Mouse (Mus musculus) hindbrain, embryonic 13.5 days (tissue): ENCODE results near the gene Elf5. TPM values are rescaled to one million over a fixed set of nuclear protein-coding genes. Genes with fewer than 3 reads are reported as not detected.

Source experiments
- ATAC-seq: fragments of 200-750 bp; cut with Nextera tagmentation; 2 replicates; pipeline ENCODE4 v1.8.0; 2017; ENCODE audit warnings: moderate TSS enrichment; ENCODE audit not compliant: low FRiP score
- H3K27ac ChIP-seq: fragments of 300-500 bp; sonication (generic); 2 replicates; pipeline ENCODE4 v1.5.1; 2015; ENCODE audit warnings: inconsistent platforms, mild to moderate bottlenecking, moderate library complexity
- H3K27me3 ChIP-seq: fragments of 300-500 bp; sonication (generic); 2 replicates; pipeline ENCODE4 v1.6.1; 2015; ENCODE audit warnings: mild to moderate bottlenecking, inconsistent platforms
- H3K36me3 ChIP-seq: fragments of 300-500 bp; sonication (generic); 2 replicates; pipeline ENCODE4 v1.6.1; 2015; ENCODE audit warnings: mild to moderate bottlenecking, inconsistent platforms
- H3K4me1 ChIP-seq: fragments of 300-500 bp; sonication (generic); replicated peaks from 2 replicates; pipeline ENCODE4 v1.6.1; 2015; ENCODE audit warnings: inconsistent platforms
- H3K4me2 ChIP-seq: fragments of 300-500 bp; sonication (generic); 2 replicates; pipeline ENCODE4 v1.6.1; 2015; ENCODE audit warnings: inconsistent platforms, mild to moderate bottlenecking, moderate library complexity
- H3K4me3 ChIP-seq: fragments of 300-500 bp; sonication (generic); 2 replicates; pipeline ENCODE4 v1.5.1; 2015; ENCODE audit warnings: mild to moderate bottlenecking, inconsistent platforms
- H3K9ac ChIP-seq: fragments of 300-500 bp; sonication (generic); 2 replicates; pipeline ENCODE4 v1.6.1; 2015; ENCODE audit warnings: mild to moderate bottlenecking, inconsistent platforms
- H3K9me3 ChIP-seq: fragments of 300-500 bp; sonication (generic); 2 replicates; pipeline ENCODE4 v1.6.1; 2016; ENCODE audit warnings: inconsistent platforms
- WGBS: fragments of 180-500 bp; shearing (Covaris S2); methylation state at CpG from one replicate; pipeline ENCODE4 v1.1.7; 2015; 5-methylcytosine and 5-hydroxymethylcytosine counted together
- polyA plus RNA-seq: library from polyadenylated mRNA; unstranded; fragments of >200 nt; fragmentation: Nextera tagmentation; extraction: Ambion mirVana; gene quantifications from 2 replicates; pipeline ENCODE4 v1.2.1, GENCODE M21; 2015

Gene Elf5
- polyA plus RNA-seq, 1 experiment from 2014 or later: not detected

- Histone ChIP-seq H3K9me3 (no peaks in the 10 kb centered on the region), H3K9ac (no peak overlapping the region), H3K36me3 (peaks cover 77% of the 10 kb centered on the region), H3K4me3 (no peak overlapping the region), H3K27me3 (no peaks in the 10 kb centered on the region), H3K27ac (peak overlapping the region; percentile 27; the same call in 1 of the 2 replicates), H3K4me2 (no peak overlapping the region), H3K4me1 (no peaks in the 10 kb centered on the region)
- 59% methylated on average over 9 of the region's 9 CpGs for WGBS
- no peak for ATAC-seq
Observed at GRCm38 (mm10) chr2:103461743-103462142, 50.3 kb downstream of the Elf5 start.

DNA sequence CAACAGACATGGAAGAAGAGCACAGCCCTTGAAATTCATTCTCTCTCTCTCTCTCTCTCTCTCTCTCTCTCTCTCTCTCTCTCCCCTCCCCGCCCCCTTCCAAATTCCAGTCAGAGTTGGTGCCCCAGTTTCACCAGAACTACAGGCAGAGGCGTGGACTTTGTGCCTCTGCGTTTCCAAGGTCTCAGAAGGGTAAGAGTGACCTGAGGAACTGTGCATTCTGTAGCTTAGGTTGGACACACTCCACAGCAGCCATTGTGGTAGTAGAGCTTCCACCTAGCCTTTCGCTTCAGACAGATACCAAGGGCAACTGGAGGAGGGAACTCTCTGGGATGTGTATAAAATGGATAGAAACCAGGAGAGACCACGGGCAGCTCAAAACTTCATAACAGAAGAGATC, 51.3 kb downstream of the Elf5 start:
- H3K27ac ChIP-seq: no peak overlapping the region
- H3K9me3 ChIP-seq: no peaks in the 10 kb centered on the region
- no peak for ATAC-seq
- H3K9ac ChIP-seq: no peak overlapping the region
- H3K4me3 ChIP-seq: no peak overlapping the region
- no peaks in the 10 kb centered on the region for H3K27me3 ChIP-seq
- no peaks in the 10 kb centered on the region for H3K4me1 ChIP-seq
- H3K4me2 ChIP-seq: no peak overlapping the region
- peaks cover 86% of the 10 kb centered on the region for H3K36me3 ChIP-seq
- WGBS: 95% methylated on average over 5 of the region's 5 CpGs

DNA sequence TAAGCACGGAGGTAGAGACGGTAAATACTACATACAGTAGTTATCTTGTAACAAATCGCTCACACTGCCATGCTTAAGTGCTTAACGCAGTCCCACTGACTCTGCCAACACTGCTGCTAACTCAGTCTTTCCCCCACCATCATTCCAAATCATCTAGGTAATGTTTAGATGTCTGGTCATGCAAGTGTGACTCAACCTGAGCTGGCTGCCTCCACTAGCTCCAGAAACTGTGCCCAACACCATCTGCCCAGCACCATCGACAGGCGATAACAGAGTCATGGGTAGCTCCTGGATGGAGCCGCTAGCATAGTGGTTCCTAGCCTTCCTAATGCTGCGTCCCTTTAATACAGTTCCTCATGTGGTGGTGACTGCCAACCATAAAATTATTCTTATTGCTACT, 53.0 kb downstream of the Elf5 start:
- no peak overlapping the region for H3K9ac ChIP-seq
- ATAC-seq: no peak
- H3K36me3 ChIP-seq: peaks cover 77% of the 10 kb centered on the region
- no peak overlapping the region for H3K4me2 ChIP-seq
- no peaks in the 10 kb centered on the region for H3K9me3 ChIP-seq
- H3K4me3 ChIP-seq: no peak overlapping the region
- no peak overlapping the region for H3K27ac ChIP-seq
- WGBS: over 99% methylated on average over 8 of the region's 8 CpGs
- H3K4me1 ChIP-seq: no peaks in the 10 kb centered on the region
- no peaks in the 10 kb centered on the region for H3K27me3 ChIP-seq

DNA sequence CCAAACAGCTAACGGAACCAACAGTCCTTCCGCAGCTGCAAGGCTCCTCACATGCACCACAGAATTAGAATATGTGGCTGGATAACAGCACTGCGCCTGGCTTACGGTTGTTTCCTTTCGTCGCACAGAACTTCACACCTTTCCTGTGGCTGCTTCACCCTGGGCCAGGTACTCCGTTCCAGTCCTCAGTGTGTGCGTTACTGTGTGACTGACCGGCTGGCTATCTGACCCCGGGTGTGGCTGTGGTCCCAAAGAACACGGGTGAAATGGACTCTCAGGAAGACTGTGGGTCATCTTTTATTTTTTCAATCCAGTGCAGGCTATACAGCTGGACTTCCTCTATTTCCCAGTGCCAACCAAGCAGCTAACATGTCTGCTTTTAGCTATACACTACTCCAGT, 53.9 kb downstream of the Elf5 start:
- no peak overlapping the region for H3K27ac ChIP-seq
- no peaks in the 10 kb centered on the region for H3K9me3 ChIP-seq
- no peak for ATAC-seq
- peaks cover 77% of the 10 kb centered on the region for H3K36me3 ChIP-seq
- no peak overlapping the region for H3K4me3 ChIP-seq
- H3K9ac ChIP-seq: no peak overlapping the region
- no peak overlapping the region for H3K4me2 ChIP-seq
- no peaks in the 10 kb centered on the region for H3K27me3 ChIP-seq
- 92% methylated on average over 11 of the region's 11 CpGs for WGBS
- no peaks in the 10 kb centered on the region for H3K4me1 ChIP-seq

DNA sequence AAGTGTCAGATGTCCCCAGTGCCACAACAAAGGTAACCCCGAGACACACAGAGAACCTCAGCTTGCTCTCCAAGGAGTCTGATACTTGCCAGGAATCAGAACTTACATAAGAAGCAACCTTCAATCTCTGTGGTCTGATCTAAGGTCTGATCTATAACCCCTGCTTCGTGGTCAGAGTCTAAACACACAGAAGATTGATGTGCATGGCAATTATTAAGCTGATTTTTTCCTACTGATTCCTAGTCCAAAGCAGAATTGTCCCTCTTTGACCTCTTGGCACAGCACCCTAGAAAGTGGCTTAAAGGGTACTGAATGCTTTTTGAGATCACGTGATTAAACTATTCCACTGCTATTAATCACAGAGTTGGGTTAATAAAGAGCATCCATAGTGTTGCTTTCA, 54.8 kb downstream of the Elf5 start:
- H3K9me3 ChIP-seq: no peaks in the 10 kb centered on the region
- H3K4me2 ChIP-seq: no peak overlapping the region
- no peak overlapping the region for H3K4me3 ChIP-seq
- H3K4me1 ChIP-seq: no peaks in the 10 kb centered on the region
- H3K27ac ChIP-seq: no peak overlapping the region
- no peak for ATAC-seq
- WGBS: 93% methylated on average over 3 of the region's 3 CpGs
- no peak overlapping the region for H3K9ac ChIP-seq
- no peaks in the 10 kb centered on the region for H3K27me3 ChIP-seq
- H3K36me3 ChIP-seq: peaks cover 78% of the 10 kb centered on the region

- 92% methylated on average over 10 of the region's 10 CpGs for WGBS
- H3K4me1 ChIP-seq: no peaks in the 10 kb centered on the region
- no peak overlapping the region for H3K4me2 ChIP-seq
- no peaks in the 10 kb centered on the region for H3K9me3 ChIP-seq
- ATAC-seq: no peak
- H3K9ac ChIP-seq: no peak overlapping the region
- H3K27ac ChIP-seq: no peak overlapping the region
- no peaks in the 10 kb centered on the region for H3K27me3 ChIP-seq
- peaks cover 74% of the 10 kb centered on the region for H3K36me3 ChIP-seq
- no peak overlapping the region for H3K4me3 ChIP-seq
Observed at GRCm38 (mm10) chr2:103466984-103467588, 55.6 kb downstream of the Elf5 start.

DNA sequence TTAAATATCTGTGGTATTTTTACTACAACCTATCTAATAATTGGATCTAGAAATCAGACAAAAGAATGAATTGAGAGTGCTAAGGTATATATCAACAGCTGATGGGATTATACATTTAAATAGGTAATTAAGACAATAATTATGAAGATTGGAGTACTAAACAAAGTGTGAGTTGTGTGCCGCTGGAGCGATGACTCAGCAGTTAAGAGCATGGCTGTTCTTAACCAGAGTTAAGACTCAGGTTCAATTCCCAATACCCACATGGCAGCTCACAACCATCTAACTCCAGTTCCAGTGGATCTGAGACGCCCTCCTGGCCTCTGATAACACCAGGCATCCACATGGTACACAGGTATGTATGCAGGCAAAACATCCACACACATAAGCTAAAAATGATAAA, 61.9 kb downstream of the Elf5 start:
- Histone ChIP-seq H3K4me1 (no peaks in the 10 kb centered on the region), H3K4me3 (no peak overlapping the region), H3K9me3 (no peaks in the 10 kb centered on the region), H3K27me3 (no peaks in the 10 kb centered on the region), H3K27ac (no peak overlapping the region), H3K4me2 (no peak overlapping the region), H3K36me3 (peaks cover 58% of the 10 kb centered on the region), H3K9ac (no peak overlapping the region)
- no peak for ATAC-seq
- 97% methylated on average over 3 of the region's 3 CpGs for WGBS

DNA sequence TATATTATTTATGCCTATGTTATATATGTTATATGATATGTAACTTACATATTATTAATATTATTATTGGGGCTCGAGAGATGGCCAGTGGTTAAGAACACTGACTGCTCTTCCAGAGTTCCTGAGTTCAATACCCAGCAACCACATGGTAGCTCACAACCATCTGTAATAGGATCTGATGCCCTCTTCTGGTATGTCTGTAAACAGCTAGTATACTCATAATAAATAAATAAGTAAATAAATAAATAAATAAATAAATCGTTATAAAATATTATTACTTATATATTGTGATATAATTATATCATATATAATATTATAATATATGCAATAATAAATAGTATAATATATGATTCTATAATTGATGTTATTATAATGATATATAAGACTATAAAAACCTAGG, 64.7 kb downstream of the Elf5 start:
- 90% methylated on average over 2 of the region's 2 CpGs for WGBS
- no peaks in the 10 kb centered on the region for H3K9me3 ChIP-seq
- H3K9ac ChIP-seq: no peak overlapping the region

GRCm38 (mm10) chr2:103476657-103477056, 65.2 kb downstream of the Elf5 start:
- Histone ChIP-seq H3K27me3 (no peaks in the 10 kb centered on the region), H3K9me3 (no peaks in the 10 kb centered on the region), H3K4me3 (no peak overlapping the region), H3K4me2 (no peak overlapping the region), H3K4me1 (no peaks in the 10 kb centered on the region; the same call in 1 of the 2 replicates), H3K36me3 (peaks cover 38% of the 10 kb centered on the region), H3K9ac (no peak overlapping the region), H3K27ac (no peak overlapping the region)
- WGBS: 90% methylated on average over 11 of the region's 11 CpGs
- ATAC-seq: no peak

More for the DNA sequence above, 64.7 kb downstream of the Elf5 start:
- H3K27ac ChIP-seq: no peak overlapping the region
- no peak overlapping the region for H3K4me3 ChIP-seq
- H3K27me3 ChIP-seq: no peaks in the 10 kb centered on the region
- H3K36me3 ChIP-seq: peaks cover 39% of the 10 kb centered on the region
- no peak for ATAC-seq
- H3K4me2 ChIP-seq: no peak overlapping the region
- H3K4me1 ChIP-seq: no peaks in the 10 kb centered on the region

- no peak overlapping the region for H3K9ac ChIP-seq
- ATAC-seq: no peak
- H3K27me3 ChIP-seq: no peaks in the 10 kb centered on the region
- H3K4me2 ChIP-seq: no peak overlapping the region
- peaks cover 35% of the 10 kb centered on the region for H3K36me3 ChIP-seq
- no peak overlapping the region for H3K4me3 ChIP-seq
- peaks cover 4% of the 10 kb centered on the region; the same call in 1 of the 2 replicates for H3K4me1 ChIP-seq
- H3K9me3 ChIP-seq: no peaks in the 10 kb centered on the region
- 81% methylated on average over 4 of the region's 4 CpGs for WGBS
- no peak overlapping the region for H3K27ac ChIP-seq
Observed at GRCm38 (mm10) chr2:103477456-103477855, 66.0 kb downstream of the Elf5 start.

DNA sequence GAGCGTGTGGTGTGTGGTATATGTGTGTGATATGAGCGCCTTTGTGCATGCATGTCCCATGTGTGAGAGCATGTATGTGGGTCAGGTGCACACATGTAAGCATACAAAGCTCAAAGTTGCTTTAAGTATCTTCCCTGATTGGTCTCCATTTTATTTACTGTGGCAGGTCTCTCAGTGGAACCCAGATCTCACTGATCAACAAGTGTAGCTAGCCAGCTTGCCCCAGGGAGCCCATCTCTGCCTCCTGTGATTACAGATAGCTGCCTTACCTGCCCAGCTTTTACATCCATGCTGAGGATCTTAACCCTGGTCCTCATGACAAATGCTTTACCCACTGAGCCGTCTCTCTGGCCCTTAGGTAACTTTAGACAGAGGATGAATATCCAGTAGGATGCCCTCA, 66.8 kb downstream of the Elf5 start:
- no peak for ATAC-seq
- 94% methylated on average over 3 of the region's 3 CpGs for WGBS
- Histone ChIP-seq H3K9me3 (no peaks in the 10 kb centered on the region), H3K36me3 (peaks cover 27% of the 10 kb centered on the region), H3K27me3 (no peaks in the 10 kb centered on the region), H3K9ac (no peak overlapping the region), H3K4me3 (no peak overlapping the region), H3K4me2 (no peak overlapping the region), H3K4me1 (peaks cover 12% of the 10 kb centered on the region), H3K27ac (no peak overlapping the region)

DNA sequence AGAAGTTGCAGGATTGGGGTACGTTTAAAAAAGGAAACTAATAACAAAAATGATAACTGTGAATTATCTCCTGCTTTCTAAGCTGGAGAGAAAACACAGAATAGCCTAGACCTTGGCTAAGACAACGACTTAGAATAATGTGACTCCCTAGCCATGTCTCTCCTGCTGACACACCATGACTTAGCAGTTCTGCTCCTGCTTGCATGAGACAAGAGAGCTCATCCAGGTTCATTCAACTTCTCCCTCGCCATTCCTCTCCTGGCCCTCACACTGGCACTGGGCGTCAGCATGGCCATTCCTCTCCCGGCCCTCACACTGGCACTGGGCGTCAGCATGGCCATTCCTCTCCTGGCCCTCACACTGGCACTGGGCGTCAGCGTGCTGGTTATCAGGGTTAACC, 68.8 kb downstream of the Elf5 start:
- Histone ChIP-seq H3K9me3 (no peaks in the 10 kb centered on the region), H3K27me3 (no peaks in the 10 kb centered on the region), H3K9ac (no peak overlapping the region), H3K36me3 (peaks cover 10% of the 10 kb centered on the region), H3K27ac (no peak overlapping the region), H3K4me2 (no peak overlapping the region), H3K4me1 (peaks cover 25% of the 10 kb centered on the region), H3K4me3 (no peak overlapping the region)
- 85% methylated on average over 8 of the region's 8 CpGs for WGBS
- no peak for ATAC-seq

DNA sequence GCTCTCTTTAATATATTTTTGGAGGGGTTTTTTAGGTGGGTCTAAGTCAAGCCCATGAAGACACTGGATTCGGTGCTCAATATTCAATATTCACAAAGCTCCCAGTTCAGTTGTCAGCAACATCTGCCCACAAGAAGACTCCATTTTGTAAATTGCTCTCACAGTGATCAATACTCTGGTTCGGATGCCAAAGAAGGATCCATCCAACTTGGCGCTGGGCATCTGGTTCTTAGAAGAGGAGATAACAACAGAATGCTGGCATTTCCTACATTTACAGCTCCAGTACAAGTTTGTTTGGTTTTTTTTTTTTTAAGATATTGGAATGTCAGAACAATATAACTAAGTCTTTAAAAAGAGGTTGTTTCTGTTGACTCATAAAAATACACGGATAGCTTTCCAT, 69.4 kb downstream of the Elf5 start:
- H3K27ac ChIP-seq: no peak overlapping the region
- WGBS: 95% methylated on average over 4 of the region's 4 CpGs
- no peak overlapping the region for H3K4me3 ChIP-seq

More for the DNA sequence above, 69.4 kb downstream of the Elf5 start:
- no peak for ATAC-seq
- Histone ChIP-seq H3K36me3 (peaks cover 4% of the 10 kb centered on the region; the same call in 1 of the 2 replicates), H3K27me3 (no peaks in the 10 kb centered on the region), H3K9ac (no peak overlapping the region), H3K4me1 (peaks cover 28% of the 10 kb centered on the region), H3K4me2 (no peak overlapping the region), H3K9me3 (no peaks in the 10 kb centered on the region)
